Mouse (Mus musculus) kidney, adult 2 months (tissue): ENCODE measurements around the gene S1pr1. TPM values are rescaled to one million over a fixed set of nuclear protein-coding genes. Genes with fewer than 3 reads are reported as not detected.

Experiments used
- DNase-seq: peaks from one replicate; pipeline ENCODE4 v3.0.0; 2021
- H3K27ac ChIP-seq: fragments of 200-500 bp; 2 replicates; pipeline ENCODE4 v1.5.1; 2012; ENCODE audit warnings: low read depth, low read length, control low read depth, inconsistent platforms; ENCODE audit not compliant: insufficient read depth
- H3K27me3 ChIP-seq: fragments of 200-500 bp; replicated peaks from 2 replicates; pipeline ENCODE4 v1.6.1; 2012; ENCODE audit warnings: mild to moderate bottlenecking, moderate library complexity, low read length, inconsistent platforms; ENCODE audit not compliant: control insufficient read depth, insufficient read depth
- H3K36me3 ChIP-seq: fragments of 200-500 bp; 2 replicates; pipeline ENCODE4 v1.6.1; 2012; ENCODE audit warnings: mild to moderate bottlenecking, moderate library complexity, low read length, inconsistent platforms; ENCODE audit not compliant: control insufficient read depth, insufficient read depth
- H3K4me1 ChIP-seq: fragments of 200-500 bp; 2 replicates; pipeline ENCODE4 v1.6.1; 2011; ENCODE audit warnings: low read length; ENCODE audit not compliant: control insufficient read depth, insufficient read depth
- H3K4me3 ChIP-seq: fragments of 200-500 bp; 2 replicates; pipeline ENCODE4 v1.5.1; 2011; ENCODE audit warnings: mild to moderate bottlenecking, low read depth, low read length, control low read depth; ENCODE audit not compliant: insufficient read depth
- CTCF ChIP-seq: fragments of 200-500 bp; conservative IDR thresholded peaks from 2 replicates; pipeline ENCODE4 v1.5.1; 2011; ENCODE audit warnings: low read depth, mild to moderate bottlenecking, control low read depth, low read length, moderate library complexity, mixed read lengths; ENCODE audit not compliant: insufficient read depth, insufficient read length
- POLR2A ChIP-seq: fragments of 200-500 bp; IDR thresholded peaks from one replicate; pipeline ENCODE4 v1.6.1; 2011; ENCODE audit warnings: low read depth, low read length, control low read depth
- WGBS: fragments of 180-500 bp; shearing (Covaris S2); methylation state at CpG from one replicate; pipeline ENCODE4 v1.1.7; 2018; 5-methylcytosine and 5-hydroxymethylcytosine counted together
- polyA plus RNA-seq: library from polyadenylated mRNA; depleted of rRNA; stranded (reverse); fragments of >200 nt; gene quantifications from 2 replicates; pipeline ENCODE4 v1.2.3, GENCODE M21; 2012; rRNA removed

The S1pr1 gene
- polyA plus RNA-seq = 23.1 and 24.0 TPM in 2 replicates

DNA sequence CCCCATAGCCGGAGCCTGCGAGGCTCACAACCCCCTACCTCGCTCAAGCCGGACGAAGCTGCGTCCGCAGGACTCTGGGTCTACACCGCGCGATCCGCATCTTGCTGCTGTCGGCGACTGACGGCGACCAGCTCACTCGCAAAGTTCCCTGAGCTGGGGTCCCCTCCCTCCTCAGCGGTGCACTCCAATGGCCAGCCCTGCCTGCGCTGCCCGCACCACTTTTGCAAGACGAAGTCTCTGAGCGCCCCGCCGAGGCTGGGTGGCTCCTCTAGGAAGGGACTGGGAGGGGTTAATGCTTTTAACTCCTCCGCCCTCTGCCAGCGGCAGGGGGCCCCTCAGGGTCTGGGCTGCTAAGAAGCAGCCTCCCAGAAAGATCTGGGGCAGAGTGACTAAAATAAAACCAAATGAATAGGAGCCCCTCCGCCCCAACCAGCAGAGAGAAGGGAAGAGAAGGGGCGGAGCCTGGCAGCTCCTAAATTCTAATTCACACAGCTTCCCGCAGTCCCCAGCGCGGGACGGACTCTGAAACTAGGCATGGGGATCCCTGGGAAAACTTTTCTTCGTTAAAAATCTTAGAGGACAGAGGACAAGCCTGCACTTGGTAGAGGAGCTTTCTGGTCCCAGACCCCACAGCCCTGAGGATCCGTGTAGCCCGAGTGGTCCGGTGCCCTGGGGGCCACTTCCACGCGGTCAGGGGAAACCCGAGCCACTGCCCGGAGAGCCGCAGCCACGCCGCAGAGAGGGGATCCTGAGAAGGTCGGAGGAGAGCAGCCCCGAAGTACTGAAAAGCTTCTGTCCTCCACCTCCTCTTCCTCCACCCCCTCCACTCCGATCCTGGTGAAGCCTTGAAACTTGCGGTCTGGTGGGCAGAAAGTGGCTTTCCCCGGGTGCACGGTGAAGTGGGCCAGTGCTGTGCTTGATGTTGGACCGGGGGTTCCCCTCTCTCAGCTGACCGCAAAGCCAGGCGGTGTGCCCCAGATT, at the start of gene S1pr1:
Gene S1pr1 (minus strand): TSS at position 402 of the 981 bp plus-strand sequence.
- TF ChIP-seq CTCF = no peak
- TF ChIP-seq POLR2A = no peak
- DNase-seq = peak; percentile 80
- Histone ChIP-seq H3K27ac (peak within 1 kb of the TSS; percentile 94), H3K4me1 (no peaks in the 10 kb centered on the region), H3K27me3 (0 out of 2 replicates have a peak, but pooled peaks cover 3% of the 10 kb centered on the region), H3K36me3 (no peaks in the 10 kb centered on the region), H3K4me3 (peak within 1 kb of the TSS; percentile 63)
- WGBS = 2% methylated on average over 51 of the region's 51 CpGs

DNA sequence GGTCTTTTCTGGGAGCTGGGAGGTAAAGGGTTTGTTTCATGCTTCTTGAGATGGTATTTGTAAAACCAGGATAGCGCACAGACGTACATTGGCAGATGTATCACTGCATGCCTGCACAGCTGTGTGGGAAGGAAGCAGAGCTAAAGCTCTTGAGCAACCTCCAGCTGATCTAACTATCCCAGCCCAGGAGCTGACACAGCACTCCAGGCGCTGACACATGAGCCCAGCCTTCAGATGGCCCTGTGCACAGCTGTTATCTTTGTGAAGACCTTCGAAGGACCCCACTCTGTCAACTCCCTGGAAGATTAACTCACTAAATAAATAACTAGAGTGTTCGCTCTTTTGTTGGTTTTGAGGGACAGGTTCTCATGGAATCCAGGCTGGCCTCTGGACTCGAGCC, 48.4 kb upstream of the S1pr1 start:
- H3K27me3 ChIP-seq = no peaks in the 10 kb centered on the region
- peak overlapping the region; percentile 34; the same call in 1 of the 2 replicates for H3K27ac ChIP-seq
- peak; percentile 30 for DNase-seq
- 23% methylated on average over 6 of the region's 6 CpGs for WGBS
- H3K4me3 ChIP-seq = no peak overlapping the region
- no peaks in the 10 kb centered on the region; the same call in 1 of the 2 replicates for H3K4me1 ChIP-seq
- H3K36me3 ChIP-seq = no peaks in the 10 kb centered on the region
- TF ChIP-seq CTCF = no peak

DNA sequence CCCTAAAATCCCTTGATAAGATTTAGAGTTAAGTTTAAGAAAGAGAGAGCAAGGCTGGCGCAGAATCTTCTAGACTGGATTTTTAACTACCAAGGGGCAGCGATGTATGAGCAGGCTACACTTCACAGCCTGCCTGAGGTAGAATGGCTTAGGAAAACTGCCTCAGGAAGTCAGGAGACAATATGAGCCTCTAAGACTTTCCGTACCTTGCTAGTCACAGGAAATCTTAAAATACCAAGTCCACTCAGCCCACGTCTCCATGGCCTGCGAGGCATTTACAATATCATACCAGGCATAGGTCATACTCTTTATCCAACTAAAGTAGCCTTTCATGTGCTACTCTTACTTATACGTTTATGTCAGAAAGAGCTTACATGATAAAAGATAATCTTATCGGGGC, 48.0 kb upstream of the S1pr1 start:
- peak; percentile 46 for DNase-seq
- peak overlapping the region; percentile 34; the same call in 1 of the 2 replicates for H3K27ac ChIP-seq
- no peak overlapping the region for H3K4me3 ChIP-seq
- H3K36me3 ChIP-seq = no peaks in the 10 kb centered on the region
- TF ChIP-seq CTCF (no peak), POLR2A (no peak)
- H3K4me1 ChIP-seq = no peaks in the 10 kb centered on the region; the same call in 1 of the 2 replicates
- WGBS = 59% methylated on average over 7 of the region's 7 CpGs
- H3K27me3 ChIP-seq = no peaks in the 10 kb centered on the region

DNA sequence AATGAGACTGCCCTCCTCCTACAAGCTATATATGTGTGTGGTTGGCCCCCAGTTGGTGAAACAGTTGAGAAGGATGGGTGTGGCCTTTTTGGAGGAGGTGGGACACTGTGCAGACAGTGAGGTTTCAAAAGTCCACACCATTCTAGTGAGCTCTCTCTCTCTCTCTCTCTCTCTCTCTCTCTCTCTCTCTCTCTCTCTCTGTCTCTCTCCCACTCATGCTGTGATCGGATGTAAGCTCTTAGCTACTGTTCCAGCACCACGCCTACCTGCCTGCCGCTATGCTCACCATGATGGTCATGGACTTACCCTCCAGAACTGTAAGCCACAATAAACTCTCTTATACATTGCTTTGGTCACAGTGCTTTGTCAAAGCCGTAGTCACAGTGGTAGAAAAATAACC, 44.8 kb upstream of the S1pr1 start:
- H3K36me3 ChIP-seq = no peaks in the 10 kb centered on the region
- WGBS = 98% methylated on average over 4 of the region's 4 CpGs
- H3K27me3 ChIP-seq = no peaks in the 10 kb centered on the region
- TF ChIP-seq CTCF (no peak), POLR2A (no peak)
- H3K4me3 ChIP-seq = no peak overlapping the region
- H3K27ac ChIP-seq = no peak overlapping the region
- H3K4me1 ChIP-seq = no peaks in the 10 kb centered on the region; the same call in 1 of the 2 replicates
- no peak for DNase-seq

DNA sequence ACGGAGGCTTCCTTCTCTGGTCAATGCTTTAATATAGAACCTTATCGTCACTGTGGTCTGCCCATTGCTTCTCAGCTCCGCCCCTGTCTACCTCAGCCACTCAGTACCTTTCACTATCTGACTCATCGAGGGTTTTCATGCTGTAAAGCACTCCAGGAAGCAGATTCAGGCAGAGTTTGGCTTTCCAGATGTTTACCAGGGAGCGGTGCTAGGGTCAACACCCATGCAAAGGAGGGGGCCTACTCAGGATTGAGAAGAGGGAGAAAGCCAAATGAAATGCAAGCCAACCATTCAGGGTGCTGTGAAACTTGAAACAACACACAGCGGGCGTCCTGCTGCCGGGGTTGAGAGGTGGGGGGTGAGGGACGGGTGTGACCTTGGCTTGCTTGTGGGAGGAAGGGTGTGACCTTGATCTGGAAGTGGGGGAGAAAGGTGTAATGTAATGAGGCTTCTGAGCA, 43.6 kb upstream of the S1pr1 start:
- H3K4me3 ChIP-seq = no peak overlapping the region

DNA sequence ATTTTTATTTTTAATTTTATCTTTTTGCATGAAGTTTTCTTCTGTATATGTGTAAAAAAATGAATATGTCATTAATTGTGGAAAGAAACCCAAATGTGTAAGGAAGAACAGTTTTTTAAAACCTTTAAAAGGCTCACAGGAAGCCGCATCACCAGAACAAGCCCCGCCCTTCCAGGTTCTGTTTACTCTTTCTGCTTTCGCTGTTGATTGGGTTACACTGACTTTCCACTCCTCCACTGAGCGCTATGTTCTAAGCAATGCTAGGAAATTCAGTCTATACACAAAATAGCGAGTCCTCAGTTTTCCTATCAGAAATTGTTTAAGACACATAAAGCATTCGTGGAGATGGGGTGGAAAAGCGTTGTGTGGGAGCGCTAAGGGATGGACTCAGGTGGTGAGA, 39.6 kb upstream of the S1pr1 start:
- WGBS = 52% methylated on average over 8 of the region's 8 CpGs
- Histone ChIP-seq H3K27ac (no peak overlapping the region), H3K4me1 (no peaks in the 10 kb centered on the region), H3K36me3 (no peaks in the 10 kb centered on the region), H3K27me3 (no peaks in the 10 kb centered on the region), H3K4me3 (no peak overlapping the region)
- no peak for TF ChIP-seq CTCF
- no peak for DNase-seq

More for the DNA sequence above, 43.6 kb upstream of the S1pr1 start:
- Histone ChIP-seq H3K4me1 (no peaks in the 10 kb centered on the region; the same call in 1 of the 2 replicates), H3K36me3 (no peaks in the 10 kb centered on the region), H3K27ac (no peak overlapping the region), H3K27me3 (no peaks in the 10 kb centered on the region)
- DNase-seq = peak; percentile 17
- WGBS = 12% methylated on average over 9 of the region's 9 CpGs
- TF ChIP-seq POLR2A (no peak), CTCF (no peak)

DNA sequence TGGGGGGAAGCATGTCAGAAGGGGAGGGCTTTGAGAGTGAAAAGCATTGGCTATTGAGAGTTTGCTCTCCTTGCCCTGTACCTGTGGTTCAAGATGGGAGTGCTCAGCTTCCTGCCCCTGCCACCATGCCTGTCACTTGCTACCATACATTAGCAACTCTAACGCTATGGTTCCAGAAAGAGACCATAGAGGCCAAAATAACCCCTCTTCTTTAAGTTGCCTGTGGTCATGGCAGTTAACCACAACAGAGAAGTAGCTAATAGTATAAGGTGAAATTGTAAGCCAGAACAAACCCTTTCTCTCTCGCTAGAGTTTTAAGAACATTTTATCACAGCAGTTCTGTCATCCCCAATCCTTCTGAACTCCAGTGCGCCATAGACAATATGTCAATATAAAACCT, 35.5 kb upstream of the S1pr1 start:
- no peaks in the 10 kb centered on the region for H3K36me3 ChIP-seq
- no peak overlapping the region for H3K4me3 ChIP-seq
- H3K4me1 ChIP-seq = no peaks in the 10 kb centered on the region
- H3K27ac ChIP-seq = no peak overlapping the region
- no peaks in the 10 kb centered on the region for H3K27me3 ChIP-seq
- 89% methylated on average over 3 of the region's 3 CpGs for WGBS
- no peak for DNase-seq
- no peak for TF ChIP-seq CTCF
- TF ChIP-seq POLR2A = no peak
